Mouse (Mus musculus): ENCODE data around the gene Atf3. TPM values are rescaled to one million over a fixed set of nuclear protein-coding genes. Genes with fewer than 3 reads are reported as not detected.

The Atf3 gene
- 1.4 and 1.8 TPM in 2 replicates for polyA plus RNA-seq (2014; fragmentation: Nextera tagmentation; extraction: Ambion mirVana)

DNA sequence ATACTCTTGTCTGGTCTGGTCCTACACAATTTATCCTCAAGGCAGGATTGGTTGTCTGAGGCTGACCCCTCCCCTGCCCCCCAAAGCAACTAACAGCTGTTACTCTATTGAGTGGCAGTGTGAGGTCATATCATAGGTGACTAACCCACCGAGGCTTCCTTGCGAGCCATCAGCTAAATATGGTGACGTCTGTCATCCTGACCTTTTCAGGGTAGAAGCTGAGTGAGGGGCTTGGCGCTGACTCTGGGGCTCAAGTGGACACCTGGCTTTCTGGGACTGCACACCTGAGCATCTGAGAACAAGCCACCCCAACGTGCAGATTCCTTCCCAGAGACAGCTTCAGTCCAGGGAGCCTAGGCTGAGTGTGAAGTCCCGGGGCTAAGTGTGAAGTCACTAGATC, at the start of gene Atf3:
Atf3 (minus strand) TSS at position 101 of the 400 bp plus-strand sequence.
- Histone ChIP-seq H3K9ac (no peak within 1 kb of the TSS), H3K36me3 (replicated peaks; ENCODE audit: control insufficient read depth, insufficient read depth) (no peaks in the 10 kb centered on the region), H3K27ac (no peak within 1 kb of the TSS), H3K9me3 (ENCODE audit: control insufficient read depth, low read length) (no peaks in the 10 kb centered on the region), H3K27me3 (ENCODE audit: control insufficient read depth, insufficient read depth, low read length) (no peaks in the 10 kb centered on the region), H3K4me1 (replicated peaks; ENCODE audit: control insufficient read depth, insufficient read depth, low read length) (peaks cover 4% of the 10 kb centered on the region; the same call in 1 of the 2 replicates), H3K4me2 (replicated peaks) (no peak within 1 kb of the TSS), H3K4me3 (replicated peaks; ENCODE audit: low read length) (no peak within 1 kb of the TSS)
- WGBS = 75% methylated on average over 6 of the region's 6 CpGs
- DNase-seq (ENCODE audit: low spot score) (no peak), ATAC-seq (ENCODE audit: low FRiP score) (no peak)

DNA sequence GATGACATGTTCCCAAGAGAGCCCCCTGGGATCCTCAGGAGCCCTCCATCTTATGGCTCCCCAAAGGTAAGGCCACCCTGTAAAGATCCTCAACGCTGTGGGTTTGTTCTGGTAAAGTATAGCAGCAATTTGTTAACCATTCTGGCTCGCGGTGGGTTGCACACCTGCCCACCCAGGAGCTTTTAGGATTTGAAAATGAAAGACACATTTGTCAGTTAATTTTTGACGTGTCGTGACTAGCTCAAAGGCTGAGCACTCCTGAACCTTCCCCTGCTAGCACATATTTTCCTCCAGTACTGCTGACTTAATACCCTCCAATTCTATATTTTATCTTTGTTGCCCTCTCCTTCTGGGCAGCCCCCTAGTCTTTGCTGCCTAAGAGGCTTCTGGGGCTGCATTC, 49.3 kb upstream of the Atf3 start:
- no peaks in the 10 kb centered on the region for H3K4me1 ChIP-seq (replicated peaks; ENCODE audit: control insufficient read depth, insufficient read depth, low read length)

DNA sequence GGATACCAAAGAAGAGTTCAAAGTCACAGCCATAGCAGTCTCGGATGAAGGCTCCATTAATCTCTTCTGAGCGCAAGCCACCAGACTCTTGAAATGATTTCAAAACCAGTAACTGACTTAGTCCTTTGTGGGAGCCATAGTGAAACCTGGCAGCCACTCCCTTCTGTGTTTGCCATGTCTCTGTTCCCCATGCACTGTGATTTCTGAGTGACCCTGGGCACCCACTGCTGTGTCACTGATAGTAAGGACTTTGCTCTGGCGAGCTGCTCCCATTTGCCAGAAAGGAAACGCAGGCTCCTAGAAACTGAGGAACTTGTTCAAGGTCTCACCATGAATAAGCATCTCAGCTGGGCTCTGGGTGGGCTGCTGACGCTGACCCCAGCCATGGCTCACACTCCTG, 45.6 kb upstream of the Atf3 start:
- Histone ChIP-seq H3K9ac (no peak overlapping the region), H3K36me3 (replicated peaks; ENCODE audit: control insufficient read depth, insufficient read depth) (no peaks in the 10 kb centered on the region), H3K4me3 (replicated peaks; ENCODE audit: low read length) (no peak overlapping the region), H3K27ac (no peak overlapping the region), H3K4me1 (replicated peaks; ENCODE audit: control insufficient read depth, insufficient read depth, low read length) (no peaks in the 10 kb centered on the region), H3K27me3 (ENCODE audit: control insufficient read depth, insufficient read depth, low read length) (no peaks in the 10 kb centered on the region), H3K9me3 (ENCODE audit: control insufficient read depth, low read length) (no peaks in the 10 kb centered on the region), H3K4me2 (replicated peaks) (no peak overlapping the region)
- no peak for ATAC-seq (ENCODE audit: low FRiP score)
- 86% methylated on average over 5 of the region's 5 CpGs for WGBS
- no peak for DNase-seq (ENCODE audit: low spot score)

More for the DNA sequence above, 49.3 kb upstream of the Atf3 start:
- Histone ChIP-seq H3K9me3 (ENCODE audit: control insufficient read depth, low read length) (no peaks in the 10 kb centered on the region), H3K9ac (no peak overlapping the region), H3K27me3 (ENCODE audit: control insufficient read depth, insufficient read depth, low read length) (no peaks in the 10 kb centered on the region), H3K27ac (no peak overlapping the region), H3K36me3 (replicated peaks; ENCODE audit: control insufficient read depth, insufficient read depth) (no peaks in the 10 kb centered on the region), H3K4me3 (replicated peaks; ENCODE audit: low read length) (no peak overlapping the region), H3K4me2 (replicated peaks) (no peak overlapping the region)
- no peak for DNase-seq (ENCODE audit: low spot score)
- no peak for ATAC-seq (ENCODE audit: low FRiP score)
- 90% methylated on average over 5 of the region's 5 CpGs for WGBS

DNA sequence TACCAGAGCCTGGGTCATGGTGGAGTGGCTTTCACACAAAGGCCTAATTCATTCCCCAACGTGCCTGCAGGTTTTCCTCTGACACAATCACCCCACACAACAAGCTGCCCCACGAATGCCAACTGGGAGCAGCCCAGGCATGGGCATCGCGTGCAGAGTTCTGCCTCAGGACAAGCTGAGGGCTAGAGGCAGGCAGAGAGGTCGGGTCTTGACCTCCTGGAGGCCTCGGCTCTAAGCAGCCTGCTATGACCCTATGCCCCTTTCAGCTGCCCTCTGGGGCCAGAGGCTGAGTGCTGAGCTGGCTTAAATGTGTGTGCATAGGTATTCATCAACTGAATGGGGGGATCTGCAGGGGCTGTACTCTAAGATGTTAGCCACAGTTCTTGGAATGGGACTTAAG, 44.0 kb upstream of the Atf3 start:
- no peak for DNase-seq (ENCODE audit: low spot score)
- 19% methylated on average over 6 of the region's 6 CpGs for WGBS

DNA sequence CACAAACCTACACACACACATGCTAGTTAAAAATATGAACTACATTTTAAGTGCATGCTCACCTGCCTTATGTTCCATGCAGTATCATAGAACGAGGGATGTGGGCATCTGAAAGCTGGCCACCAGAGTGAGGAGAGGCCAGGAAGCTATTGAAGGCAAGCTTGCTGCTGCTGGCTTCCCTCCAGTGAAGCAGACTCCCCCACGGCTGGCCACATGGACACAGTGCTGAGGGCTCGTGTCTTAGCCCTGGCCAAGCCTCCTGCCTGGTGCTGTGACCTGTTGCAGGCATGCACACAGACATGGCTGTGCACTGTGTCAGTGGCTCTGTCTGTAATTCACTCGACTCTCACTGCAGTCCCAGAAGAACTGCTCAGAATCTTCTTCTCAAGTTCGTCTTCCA, 41.8 kb upstream of the Atf3 start:
- WGBS = 81% methylated on average over 5 of the region's 5 CpGs
- no peaks in the 10 kb centered on the region for H3K4me1 ChIP-seq (replicated peaks; ENCODE audit: control insufficient read depth, insufficient read depth, low read length)
- DNase-seq (ENCODE audit: low spot score) = no peak

More for the DNA sequence above, 44.0 kb upstream of the Atf3 start:
- Histone ChIP-seq H3K4me2 (replicated peaks) (no peak overlapping the region), H3K27ac (no peak overlapping the region), H3K27me3 (ENCODE audit: control insufficient read depth, insufficient read depth, low read length) (no peaks in the 10 kb centered on the region), H3K4me3 (replicated peaks; ENCODE audit: low read length) (no peak overlapping the region), H3K4me1 (replicated peaks; ENCODE audit: control insufficient read depth, insufficient read depth, low read length) (no peaks in the 10 kb centered on the region), H3K9ac (no peak overlapping the region), H3K36me3 (replicated peaks; ENCODE audit: control insufficient read depth, insufficient read depth) (no peaks in the 10 kb centered on the region), H3K9me3 (ENCODE audit: control insufficient read depth, low read length) (no peaks in the 10 kb centered on the region)
- ATAC-seq (ENCODE audit: low FRiP score) = no peak

DNA sequence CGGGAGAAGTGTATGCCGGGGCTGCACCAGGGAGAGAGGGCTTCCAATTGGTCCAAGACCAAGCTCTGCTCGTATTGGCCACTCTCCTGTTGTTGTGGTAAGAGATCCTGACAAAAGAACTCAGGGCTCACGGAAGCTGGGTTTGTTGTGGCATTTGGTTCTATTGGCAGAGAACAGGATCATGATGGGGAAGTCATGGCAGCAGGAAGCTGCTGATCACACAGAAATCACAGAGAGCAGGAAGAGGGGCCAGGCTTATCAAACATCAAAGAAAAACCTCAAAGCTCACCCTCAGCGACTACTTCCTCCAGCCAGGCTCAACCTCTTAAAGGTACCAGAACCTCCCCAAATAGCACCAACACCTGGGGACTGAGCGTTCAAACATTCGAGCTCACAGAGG, 41.3 kb upstream of the Atf3 start:
- H3K4me1 ChIP-seq (replicated peaks; ENCODE audit: control insufficient read depth, insufficient read depth, low read length) = no peaks in the 10 kb centered on the region
- DNase-seq (ENCODE audit: low spot score) (no peak), ATAC-seq (ENCODE audit: low FRiP score) (no peak)
- no peak overlapping the region for H3K4me3 ChIP-seq (replicated peaks; ENCODE audit: low read length)
- 0 out of 2 replicates have a peak overlapping the region, but pooled peaks have one; percentile 3 for H3K4me2 ChIP-seq (replicated peaks)
- H3K9ac ChIP-seq = no peak overlapping the region
- H3K27me3 ChIP-seq (ENCODE audit: control insufficient read depth, insufficient read depth, low read length) = no peaks in the 10 kb centered on the region
- WGBS = 37% methylated on average over 7 of the region's 7 CpGs
- H3K9me3 ChIP-seq (ENCODE audit: control insufficient read depth, low read length) = no peaks in the 10 kb centered on the region
- no peak overlapping the region for H3K27ac ChIP-seq
- H3K36me3 ChIP-seq (replicated peaks; ENCODE audit: control insufficient read depth, insufficient read depth) = no peaks in the 10 kb centered on the region

More for the DNA sequence above, 41.8 kb upstream of the Atf3 start:
- Histone ChIP-seq H3K9ac (no peak overlapping the region), H3K27me3 (ENCODE audit: control insufficient read depth, insufficient read depth, low read length) (no peaks in the 10 kb centered on the region), H3K4me3 (replicated peaks; ENCODE audit: low read length) (no peak overlapping the region), H3K27ac (no peak overlapping the region), H3K4me2 (replicated peaks) (no peak overlapping the region), H3K36me3 (replicated peaks; ENCODE audit: control insufficient read depth, insufficient read depth) (no peaks in the 10 kb centered on the region), H3K9me3 (ENCODE audit: control insufficient read depth, low read length) (no peaks in the 10 kb centered on the region)
- ATAC-seq (ENCODE audit: low FRiP score) = no peak

DNA sequence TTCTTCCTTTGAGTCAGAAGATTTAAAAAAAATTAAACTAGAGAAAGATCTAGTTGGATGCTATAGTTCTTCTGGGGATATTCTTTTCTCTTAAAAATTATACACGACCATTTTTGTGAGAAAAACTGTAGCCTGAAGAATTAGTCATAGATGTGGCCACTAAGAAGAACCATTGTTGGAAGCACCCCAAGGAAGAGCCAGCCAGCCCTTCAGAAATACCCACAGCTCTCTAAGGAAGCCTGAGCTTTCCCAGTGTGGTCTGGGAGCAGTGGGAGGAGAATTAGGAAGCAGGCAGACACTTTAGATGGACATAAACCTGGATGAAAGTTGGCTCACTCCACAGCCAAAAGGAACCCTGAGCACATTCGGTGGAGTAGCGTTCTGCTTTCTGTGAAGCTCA, 40.7 kb upstream of the Atf3 start:
- Histone ChIP-seq H3K36me3 (replicated peaks; ENCODE audit: control insufficient read depth, insufficient read depth) (no peaks in the 10 kb centered on the region), H3K27ac (no peak overlapping the region), H3K4me3 (replicated peaks; ENCODE audit: low read length) (no peak overlapping the region), H3K9ac (no peak overlapping the region), H3K4me1 (replicated peaks; ENCODE audit: control insufficient read depth, insufficient read depth, low read length) (no peaks in the 10 kb centered on the region), H3K27me3 (ENCODE audit: control insufficient read depth, insufficient read depth, low read length) (no peaks in the 10 kb centered on the region), H3K9me3 (ENCODE audit: control insufficient read depth, low read length) (no peaks in the 10 kb centered on the region), H3K4me2 (replicated peaks) (no peak overlapping the region)
- no peak for DNase-seq (ENCODE audit: low spot score)
- ATAC-seq (ENCODE audit: low FRiP score) = no peak
- WGBS = 63% methylated on average over 3 of the region's 3 CpGs

DNA sequence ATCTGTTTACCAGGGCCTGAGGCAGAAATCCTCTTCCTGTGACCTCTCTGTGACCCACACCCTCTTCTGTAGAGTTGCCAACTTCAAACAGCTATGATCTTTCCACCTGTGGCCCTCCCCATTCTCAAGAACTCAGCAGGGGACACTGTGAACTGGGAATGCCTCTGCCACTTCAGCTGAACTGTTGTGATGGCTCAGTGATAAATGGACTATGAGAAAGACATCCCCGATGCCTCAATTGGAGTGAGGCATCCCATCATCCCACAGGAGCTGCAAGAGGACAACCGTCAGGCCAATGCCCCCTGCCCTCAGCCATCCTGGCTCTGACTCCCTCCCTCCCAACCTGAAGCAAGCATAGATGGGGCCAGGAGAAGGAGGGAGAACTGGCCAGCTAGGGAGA, 40.1 kb upstream of the Atf3 start:
- no peak overlapping the region for H3K9ac ChIP-seq
- H3K9me3 ChIP-seq (ENCODE audit: control insufficient read depth, low read length) = no peaks in the 10 kb centered on the region
- H3K4me3 ChIP-seq (replicated peaks; ENCODE audit: low read length) = no peak overlapping the region
- no peaks in the 10 kb centered on the region for H3K36me3 ChIP-seq (replicated peaks; ENCODE audit: control insufficient read depth, insufficient read depth)
- H3K4me1 ChIP-seq (replicated peaks; ENCODE audit: control insufficient read depth, insufficient read depth, low read length) = no peaks in the 10 kb centered on the region
- DNase-seq (ENCODE audit: low spot score) (no peak), ATAC-seq (ENCODE audit: low FRiP score) (no peak)
- no peaks in the 10 kb centered on the region for H3K27me3 ChIP-seq (ENCODE audit: control insufficient read depth, insufficient read depth, low read length)
- H3K27ac ChIP-seq = no peak overlapping the region
- 62% methylated on average over 2 of the region's 2 CpGs for WGBS
- H3K4me2 ChIP-seq (replicated peaks) = no peak overlapping the region

DNA sequence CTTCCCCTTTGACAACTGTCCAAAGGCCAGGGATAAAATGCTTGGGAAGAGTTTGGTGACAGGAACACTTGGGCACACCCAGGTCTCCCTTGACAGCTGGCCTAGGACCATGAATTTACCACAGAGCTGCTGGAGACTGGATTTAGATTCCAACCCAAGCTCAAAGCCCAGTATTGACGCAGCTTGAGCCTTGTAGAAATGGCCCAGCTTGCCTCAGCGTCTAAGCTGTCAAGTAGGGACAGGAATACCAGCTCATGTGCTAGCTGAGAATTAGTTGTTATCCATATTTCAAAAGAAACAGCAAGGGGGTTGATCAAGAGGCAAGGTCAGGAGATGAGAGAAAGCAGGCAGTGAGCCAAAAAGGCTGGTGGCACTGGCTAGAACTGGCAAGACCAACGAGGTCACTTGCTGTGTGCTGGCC, 39.5 kb upstream of the Atf3 start:
- WGBS = 80% methylated on average over 3 of the region's 3 CpGs
- Histone ChIP-seq H3K27me3 (ENCODE audit: control insufficient read depth, insufficient read depth, low read length) (no peaks in the 10 kb centered on the region), H3K4me3 (replicated peaks; ENCODE audit: low read length) (no peak overlapping the region), H3K36me3 (replicated peaks; ENCODE audit: control insufficient read depth, insufficient read depth) (no peaks in the 10 kb centered on the region), H3K27ac (no peak overlapping the region), H3K9me3 (ENCODE audit: control insufficient read depth, low read length) (no peaks in the 10 kb centered on the region), H3K4me2 (replicated peaks) (no peak overlapping the region), H3K9ac (no peak overlapping the region), H3K4me1 (replicated peaks; ENCODE audit: control insufficient read depth, insufficient read depth, low read length) (no peaks in the 10 kb centered on the region)
- ATAC-seq (ENCODE audit: low FRiP score) = no peak
- no peak for DNase-seq (ENCODE audit: low spot score)
